Mouse (Mus musculus): ENCODE measurements around the gene Chga.
A peak's percentile ranks its signal among the peaks of the same experiment; 100 is the strongest.

Chga gene

GRCm38 (mm10) chr12:102557372-102557771, 2.6 kb downstream of the Chga start:
- peak; percentile 56 to 62 for DNase-seq (ENCODE audit: low spot score in 2 of 2)

- DNase-seq (ENCODE audit: low spot score in 2 of 2) = no peak
Observed at GRCm38 (mm10) chr12:102565086-102565485, 10.3 kb downstream of the Chga start.

- DNase-seq (ENCODE audit: low spot score in 2 of 2) = no peak
Observed at GRCm38 (mm10) chr12:102566951-102567350, 12.2 kb downstream of the Chga start.

- no peak for DNase-seq (ENCODE audit: low spot score in 2 of 2)
Observed at GRCm38 (mm10) chr12:102568219-102568618, 13.4 kb downstream of the Chga start.

GRCm38 (mm10) chr12:102570111-102570510, 15.3 kb downstream of the Chga start:
- no peak for DNase-seq (ENCODE audit: low spot score in 2 of 2)

- DNase-seq (ENCODE audit: low spot score in 2 of 2) = no peak
Observed at GRCm38 (mm10) chr12:102570734-102571133, 16.0 kb downstream of the Chga start.

- no peak for DNase-seq (ENCODE audit: low spot score in 2 of 2)
Observed at GRCm38 (mm10) chr12:102571666-102572065, 16.9 kb downstream of the Chga start.

- no peak for DNase-seq (ENCODE audit: low spot score in 2 of 2)
Observed at GRCm38 (mm10) chr12:102573036-102573435, 18.3 kb downstream of the Chga start.

- DNase-seq (ENCODE audit: low spot score in 2 of 2) = no peak
Observed at GRCm38 (mm10) chr12:102575541-102576329, 21.0 kb downstream of the Chga start.

GRCm38 (mm10) chr12:102576659-102577398, 22.1 kb downstream of the Chga start:
- DNase-seq (ENCODE audit: low spot score in 2 of 2) = no peak

- peak; percentile 74 to 83 for DNase-seq (ENCODE audit: low spot score in 2 of 2)
Observed at GRCm38 (mm10) chr12:102579041-102579440, 24.3 kb downstream of the Chga start.

GRCm38 (mm10) chr12:102581579-102582196, 26.9 kb downstream of the Chga start:
- DNase-seq (ENCODE audit: low spot score in 2 of 2) = no peak

- DNase-seq (ENCODE audit: low spot score in 2 of 2) = no peak
Observed at GRCm38 (mm10) chr12:102582441-102582840, 27.7 kb downstream of the Chga start.

- DNase-seq (ENCODE audit: low spot score in 2 of 2) = peak; percentile 40 to 64
Observed at GRCm38 (mm10) chr12:102585390-102585789, 30.6 kb downstream of the Chga start.

GRCm38 (mm10) chr12:102586286-102586881, 31.6 kb downstream of the Chga start:
- no peak for DNase-seq (ENCODE audit: low spot score in 2 of 2)

GRCm38 (mm10) chr12:102587106-102587505, 32.3 kb downstream of the Chga start:
- DNase-seq (ENCODE audit: low spot score in 2 of 2) = no peak

GRCm38 (mm10) chr12:102590711-102591360, 36.1 kb downstream of the Chga start:
- DNase-seq (ENCODE audit: low spot score in 2 of 2) = no peak

GRCm38 (mm10) chr12:102593699-102594098, 38.9 kb downstream of the Chga start:
- DNase-seq (ENCODE audit: low spot score in 2 of 2) = peak; percentile 69 to 74

GRCm38 (mm10) chr12:102594627-102595026, 39.9 kb downstream of the Chga start:
- DNase-seq (ENCODE audit: low spot score in 2 of 2) = no peak

- DNase-seq (ENCODE audit: low spot score in 2 of 2) = no peak
Observed at GRCm38 (mm10) chr12:102596410-102596809, 41.6 kb downstream of the Chga start.

GRCm38 (mm10) chr12:102597466-102597865, 42.7 kb downstream of the Chga start:
- DNase-seq (ENCODE audit: low spot score in 2 of 2) = no peak

- no peak for DNase-seq (ENCODE audit: low spot score in 2 of 2)
Observed at GRCm38 (mm10) chr12:102598535-102598934, 43.8 kb downstream of the Chga start.
